Mouse (Mus musculus) heart, postnatal 10 days (tissue): Measurements from ENCODE around the gene Mob4. TPM values are rescaled to one million over a fixed set of nuclear protein-coding genes. Genes with fewer than 3 reads are reported as not detected.

ENCODE experiments used
- DNase-seq, 2 experiments: peaks; one replicate each; pipeline ENCODE4 v3.0.0; 2021
- intact Hi-C: fragments of 180-260 bp; cut with DNase I; formaldehyde crosslinking; loops from one replicate; pipeline ENCODE4 v1.15.1; 2025
- total RNA-seq, 2 experiments: library from RNA; stranded (reverse); gene quantifications; 2 replicates each; pipeline ENCODE4 v1.2.3; 2021

Mob4 gene
- total RNA-seq, 2 experiments from 2014 or later: 43.2 to 46.2 TPM

DNA sequence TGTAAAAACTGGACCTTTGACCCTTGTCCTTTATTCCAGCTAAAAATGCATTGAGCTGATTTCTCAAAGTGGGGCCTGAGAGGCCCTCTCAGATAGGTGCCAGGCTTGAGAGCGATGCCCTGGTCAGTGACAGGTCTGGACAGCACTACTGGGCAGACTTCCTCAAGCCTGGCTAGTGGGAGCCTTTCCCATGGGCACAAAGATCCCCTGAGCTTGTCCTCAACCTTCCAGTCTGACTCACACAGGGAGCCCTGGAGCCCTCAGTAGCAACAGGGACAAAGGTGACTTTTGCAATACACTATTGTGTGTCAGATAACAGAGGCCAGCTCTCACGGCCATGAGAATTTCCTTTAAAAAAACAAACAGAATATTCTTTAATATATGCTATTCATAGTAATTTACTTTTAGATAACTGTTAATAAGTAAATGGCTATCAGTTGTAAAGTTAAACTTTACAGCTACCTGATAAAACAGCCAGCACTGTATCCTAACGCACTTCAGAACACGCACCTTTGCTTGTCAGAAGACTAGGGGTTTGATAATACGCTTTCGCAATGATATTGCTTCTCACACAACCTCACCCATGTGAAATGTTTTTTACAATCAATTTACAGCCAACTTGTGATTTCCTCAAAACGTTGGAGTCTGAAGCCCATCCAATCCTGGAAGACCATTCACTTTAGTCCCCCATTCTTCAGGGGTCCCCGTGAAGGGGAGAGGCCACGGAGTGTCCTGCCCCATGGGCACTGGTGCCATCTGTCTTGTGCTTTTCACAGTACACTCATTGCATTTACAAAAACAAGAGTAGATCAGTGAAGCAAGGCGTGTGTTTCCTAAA, 42.9 kb downstream of the Mob4 start:
- DNase-seq: no peak
- intact Hi-C loops: no loop called here

- DNase-seq: no peak
- intact Hi-C loops: no loop called here
These were observed 43.6 kb downstream of the Mob4 start for GRCm38 (mm10) chr1:55174558-55175034.

DNA sequence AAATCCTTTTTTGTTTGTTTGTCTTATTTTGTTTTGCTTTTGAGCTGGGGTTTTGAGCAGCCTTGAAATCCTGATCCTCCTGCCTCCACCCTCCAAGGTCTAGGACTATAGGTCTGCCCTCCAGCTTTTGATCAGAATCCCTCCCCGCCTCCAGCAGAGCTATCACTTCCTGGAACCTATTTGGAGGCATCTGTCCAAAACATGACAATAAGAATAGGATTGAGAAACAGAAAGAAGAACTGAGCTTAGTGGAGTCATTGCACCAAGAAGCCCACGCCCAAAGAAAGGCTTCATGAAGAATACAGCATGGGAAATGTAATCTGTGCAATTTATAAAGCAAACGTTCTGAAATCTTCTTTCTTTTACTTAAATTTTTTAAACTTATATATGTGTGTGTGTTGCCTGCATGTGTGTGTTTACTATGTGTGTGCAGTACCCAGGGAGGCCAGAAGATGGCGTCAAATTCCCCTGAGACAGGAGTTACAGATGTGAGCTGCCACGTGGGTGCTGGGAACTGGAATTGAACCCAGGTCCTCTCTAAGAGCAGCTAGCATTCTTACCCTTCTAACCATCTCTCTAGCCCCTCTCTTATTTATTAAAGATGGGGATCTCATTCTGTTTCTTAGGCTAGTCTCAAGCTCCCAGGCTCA, 49.0 kb downstream of the Mob4 start:
- intact Hi-C loops: no loop called here
- no peak for DNase-seq

DNA sequence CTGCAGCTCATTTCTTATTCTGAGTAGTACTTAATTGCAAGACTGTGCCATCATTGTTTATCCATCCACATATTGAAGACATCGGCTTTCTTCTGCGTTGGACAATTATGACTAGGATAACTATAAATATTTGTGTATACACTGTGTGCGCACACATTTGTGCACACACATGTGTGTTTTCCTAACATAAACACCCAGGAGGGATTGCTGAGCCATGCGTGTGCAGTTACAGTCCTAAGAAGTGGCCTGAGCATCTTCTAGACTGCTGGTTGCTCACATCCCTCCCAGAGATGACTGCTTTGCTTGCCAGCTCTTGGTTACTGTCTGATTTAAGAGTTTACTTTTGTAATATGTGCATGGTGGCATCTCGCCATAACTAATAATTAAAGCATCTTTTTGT, 51.4 kb downstream of the Mob4 start:
- intact Hi-C loops: no loop called here
- DNase-seq: no peak

- intact Hi-C loops: no loop called here
- no peak for DNase-seq
These were observed 54.7 kb downstream of the Mob4 start for GRCm38 (mm10) chr1:55185718-55186117.

DNA sequence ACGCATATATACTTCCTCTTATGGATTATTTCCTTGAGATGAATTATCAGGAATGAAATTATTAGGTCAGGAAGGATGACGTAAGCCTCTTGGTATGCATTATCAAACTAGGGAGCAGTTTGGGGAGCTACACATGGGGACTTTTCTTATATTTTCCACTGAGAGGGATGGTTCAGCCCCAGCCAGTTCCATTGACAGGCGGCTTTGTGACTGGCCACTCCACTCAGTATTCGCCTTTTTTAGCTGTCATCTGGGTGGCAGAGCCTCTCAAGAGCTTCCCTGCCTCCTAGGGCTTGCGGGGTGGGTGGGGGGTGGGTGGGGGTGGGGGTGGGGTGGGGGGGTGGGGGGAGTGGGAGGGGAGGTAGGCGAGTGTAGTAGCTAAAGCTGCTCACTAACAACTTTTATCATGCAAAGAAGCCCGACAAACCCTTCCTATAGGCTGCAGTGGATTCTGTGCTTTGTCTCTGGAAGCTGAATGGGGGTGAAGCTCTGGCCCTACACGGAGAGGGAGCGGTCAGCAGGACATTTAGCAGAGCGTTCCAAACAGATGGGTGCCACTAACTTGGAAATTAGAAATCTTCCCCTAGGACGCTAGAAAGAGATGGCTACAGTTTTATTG, 55.7 kb downstream of the Mob4 start:
- no peak for DNase-seq
- intact Hi-C loops: no loop called here

- intact Hi-C loops: loop anchor here (2.0 to 5.0 kb wide), 3 partner anchors 47 to 191 kb away; partner anchors contain the start of gene Mob4
- DNase-seq: no peak
These were observed 61.0 kb downstream of the Mob4 start for GRCm38 (mm10) chr1:55192015-55192414.

DNA sequence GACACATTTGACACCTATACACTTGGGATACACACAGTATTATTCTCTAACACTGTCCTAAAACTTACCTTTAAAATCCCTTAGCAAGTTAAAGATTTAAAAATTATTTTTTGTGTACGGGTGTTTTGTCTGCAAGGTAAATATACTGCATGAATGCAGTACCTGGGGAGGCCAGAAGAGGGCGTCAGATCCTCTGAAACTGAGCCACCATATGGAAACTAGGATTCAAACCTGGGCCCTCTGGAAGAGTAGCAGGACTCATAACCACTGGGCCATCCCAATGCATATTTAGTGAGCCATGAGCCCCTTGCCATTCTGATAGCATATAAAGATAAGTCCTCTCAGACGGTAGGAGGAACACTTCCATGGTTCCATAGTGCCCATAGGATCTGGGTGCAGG, 61.8 kb downstream of the Mob4 start:
- DNase-seq: peak in 1 of 2 experiments; percentile 50
- intact Hi-C loops: loop anchor here (2.0 to 5.0 kb wide), 3 partner anchors 46 to 190 kb away; partner anchors contain the start of gene Mob4

- intact Hi-C loops: loop anchor here (2.0 to 5.0 kb wide), 3 partner anchors 45 to 189 kb away; partner anchors contain the start of gene Mob4
- peak; percentile 64 to 71 for DNase-seq
These were observed 62.3 kb downstream of the Mob4 start for GRCm38 (mm10) chr1:55193316-55193715.

- intact Hi-C loops: loop anchor here (5.0 kb wide), 1 partner anchor 62 kb away; the partner anchor contains the start of gene Mob4
- no peak for DNase-seq
These were observed 63.3 kb downstream of the Mob4 start for GRCm38 (mm10) chr1:55194064-55194915.

DNA sequence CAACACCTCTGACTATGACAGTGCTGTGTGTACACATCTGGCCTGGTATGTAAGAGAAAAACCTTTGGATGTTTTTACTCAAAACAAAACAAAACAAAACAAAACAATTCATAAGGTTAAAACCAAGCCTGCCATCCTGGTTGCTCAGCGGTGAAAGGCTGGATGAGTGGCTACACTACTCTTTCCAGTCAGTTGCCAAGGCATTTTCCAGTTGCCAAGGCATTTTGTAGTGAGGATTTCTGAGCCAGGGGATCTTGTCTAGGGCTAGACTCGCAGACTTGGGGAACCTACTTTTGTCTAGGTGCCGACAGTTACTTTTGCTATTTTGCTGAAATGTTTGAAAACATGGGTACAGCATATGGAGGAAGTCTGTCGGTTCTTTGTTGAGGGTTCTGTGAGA, 64.0 kb downstream of the Mob4 start:
- no peak for DNase-seq
- intact Hi-C loops: no loop called here

DNA sequence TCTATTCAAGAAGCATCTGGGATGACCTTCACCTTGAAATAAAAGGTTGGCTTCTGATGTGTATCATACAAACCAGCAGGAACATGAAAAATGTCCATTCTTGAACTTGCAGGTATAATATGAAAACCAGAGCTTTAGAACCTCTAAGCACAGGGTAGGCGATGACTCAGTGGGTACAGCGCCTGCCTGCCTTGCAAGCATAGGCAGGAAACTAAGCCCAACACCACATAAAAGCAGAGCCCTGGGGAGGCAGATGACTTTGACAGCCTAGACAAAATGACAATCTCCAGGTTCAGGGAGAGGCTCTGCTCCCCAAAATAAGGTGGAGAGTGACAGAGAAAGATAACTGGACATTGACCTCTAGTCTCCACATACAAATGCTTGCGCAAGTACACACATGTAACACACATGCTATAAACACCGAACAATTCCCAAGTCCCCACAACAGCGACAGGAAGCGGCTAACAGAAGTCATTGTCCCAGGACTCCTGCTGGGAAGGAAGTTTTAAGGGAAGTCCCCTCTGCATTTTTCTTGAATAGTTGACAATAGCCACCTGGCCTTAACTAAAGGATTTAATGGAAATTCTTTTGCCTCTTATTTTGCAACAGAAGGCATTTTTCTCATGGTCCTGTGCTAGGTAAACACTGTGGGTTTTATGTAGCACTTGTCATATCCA, 65.4 kb downstream of the Mob4 start:
- intact Hi-C loops: no loop called here

GRCm38 (mm10) chr1:55198719-55199118, 67.7 kb downstream of the Mob4 start:
- intact Hi-C loops: no loop called here
- no peak for DNase-seq

More for the DNA sequence above, 65.4 kb downstream of the Mob4 start:
- DNase-seq: peak in 1 of 2 experiments; percentile 13

- intact Hi-C loops: no loop called here
- DNase-seq: peak; percentile 79 to 80
These were observed 71.1 kb downstream of the Mob4 start for GRCm38 (mm10) chr1:55201850-55202752.

Other genes with a start within 250 kb of the Mob4 start
- 10 to 100 TPM; 14.6 to 21.7 TPM for gene Ankrd44, start 204.8 kb upstream of the Mob4 start, total RNA-seq
- 100 to 1,000 TPM; 115 to 139 TPM for gene Sf3b1, start 103.8 kb upstream of the Mob4 start, total RNA-seq
- gene Coq10b, start 78.5 kb upstream of the Mob4 start, total RNA-seq: 10 to 100 TPM; 34.8 to 38.7 TPM
- 100 to 1,000 TPM; 123 to 130 TPM for gene Hspe1, start 43.1 kb upstream of the Mob4 start, total RNA-seq
- 100 to 1,000 TPM; 352 to 382 TPM for gene Hspd1, start 43.0 kb upstream of the Mob4 start, total RNA-seq
- 10 to 100 TPM; 12.4 to 14.1 TPM for gene Rftn2, start 95.6 kb downstream of the Mob4 start, total RNA-seq
- 1 to 10 TPM; 4.2 to 5.5 TPM for gene Mars2, start 105.9 kb downstream of the Mob4 start, total RNA-seq
- not detected for gene Boll, start 232.2 kb downstream of the Mob4 start, total RNA-seq